Mouse (Mus musculus) CH12.LX (cell line): ENCODE measurements around the gene Sbf2. TPM values are rescaled to one million over a fixed set of nuclear protein-coding genes. Genes with fewer than 3 reads are reported as not detected.

Experiments
- DNase-seq: peaks from one replicate; pipeline ENCODE4 v3.0.0-alpha.2; 2013; ENCODE audit errors: extremely low read depth
- H3K27ac ChIP-seq: 2 replicates; pipeline ENCODE4 v1.5.1; 2012; ENCODE audit warnings: low read depth, mild to moderate bottlenecking, control low read depth, moderate library complexity; ENCODE audit not compliant: insufficient read depth
- H3K27me3 ChIP-seq: replicated peaks from 2 replicates; pipeline ENCODE3; 2012; ENCODE audit warnings: inconsistent platforms
- H3K36me3 ChIP-seq, 2 experiments: replicated peaks in 1 of 2; 2 replicates each; pipeline versions ENCODE3 to v1.6.1; 2012; ENCODE audit warnings: inconsistent platforms in 1 of 2, low read length in 1 of 2, mild to moderate bottlenecking in 1 of 2, mixed read lengths in 1 of 2, moderate library complexity in 1 of 2; ENCODE audit not compliant: control insufficient read depth in 1 of 2, insufficient read depth in 1 of 2
- H3K4me1 ChIP-seq, 2 experiments: 2 replicates each; pipeline ENCODE4 v1.6.1; 2012; ENCODE audit warnings: inconsistent platforms in 1 of 2, moderate library complexity in 1 of 2; ENCODE audit not compliant: insufficient read depth in 2 of 2, control insufficient read depth in 1 of 2
- H3K4me2 ChIP-seq: 2 replicates; pipeline ENCODE4 v1.6.1; 2012; ENCODE audit warnings: low read depth, mild to moderate bottlenecking, control low read depth; ENCODE audit not compliant: poor library complexity, insufficient read depth, severe bottlenecking
- H3K4me3 ChIP-seq, 3 experiments: fragments of 150-350 bp in 1 of 3; sonication (generic) in 1 of 3; replicated peaks in 1 of 3; 2 replicates each; pipeline versions ENCODE3 to v1.5.1; 2011 to 2012; ENCODE audit warnings: low read depth in 2 of 3, low read length in 2 of 3, mild to moderate bottlenecking in 2 of 3, moderate library complexity in 2 of 3, control low read depth in 1 of 3, improper control_type of control experiment in 1 of 3, inconsistent platforms in 1 of 3, mixed read lengths in 1 of 3; ENCODE audit not compliant: poor library complexity in 1 of 3
- H3K79me2 ChIP-seq: replicated peaks from 2 replicates; pipeline ENCODE4 v1.6.1; 2012; ENCODE audit warnings: mild to moderate bottlenecking, moderate library complexity; ENCODE audit not compliant: control insufficient read depth, poor library complexity, insufficient read depth, severe bottlenecking; ENCODE audit errors: extremely low read depth
- H3K9ac ChIP-seq: 2 replicates; pipeline ENCODE4 v1.6.1; 2012; ENCODE audit warnings: low read depth, mild to moderate bottlenecking, control low read depth, moderate library complexity; ENCODE audit not compliant: insufficient read depth
- H3K9me3 ChIP-seq: replicated peaks from 2 replicates; pipeline ENCODE3; 2012; ENCODE audit warnings: low read length, inconsistent platforms, mixed read lengths
- BHLHE40 ChIP-seq: IDR thresholded peaks from 2 replicates; pipeline ENCODE4 v1.6.1; 2011; ENCODE audit warnings: mild to moderate bottlenecking, low read depth, low read length, improper control_type of control experiment
- CHD1 ChIP-seq: IDR thresholded peaks from 2 replicates; pipeline ENCODE4 v1.6.1; 2012; ENCODE audit warnings: low read depth, low read length, improper control_type of control experiment, inconsistent platforms
- CHD2 ChIP-seq: IDR thresholded peaks from 2 replicates; pipeline ENCODE4 v1.6.1; 2011; ENCODE audit warnings: low read length, improper control_type of control experiment
- CTCF ChIP-seq, 2 experiments: IDR thresholded peaks in 1 of 2; conservative IDR thresholded peaks in 1 of 2; 2 replicates each; pipeline ENCODE4 v1.5.1; 2011 to 2012; ENCODE audit warnings: low read depth in 2 of 2, low read length in 2 of 2, improper control_type of control experiment in 1 of 2, inconsistent platforms in 1 of 2, mild to moderate bottlenecking in 1 of 2, moderate library complexity in 1 of 2
- E2F4 ChIP-seq: IDR thresholded peaks from 2 replicates; pipeline ENCODE4 v1.6.1; 2011; ENCODE audit warnings: low read depth, low read length, improper control_type of control experiment; ENCODE audit not compliant: insufficient replicate concordance
- ELF1 ChIP-seq: IDR thresholded peaks from 2 replicates; pipeline ENCODE4 v1.6.1; 2014; ENCODE audit warnings: low read depth, mild to moderate bottlenecking, inconsistent platforms, low read length, improper control_type of control experiment
- EP300 ChIP-seq: IDR thresholded peaks from 2 replicates; pipeline ENCODE4 v1.6.1; 2011; ENCODE audit warnings: low read length, improper control_type of control experiment
- ETS1 ChIP-seq: conservative IDR thresholded peaks from 2 replicates; pipeline ENCODE4 v1.6.1; 2012; ENCODE audit warnings: low read depth, mild to moderate bottlenecking, inconsistent platforms, low read length, improper control_type of control experiment, moderate library complexity
- GABPA ChIP-seq: IDR thresholded peaks from 2 replicates; pipeline ENCODE4 v1.6.1; 2012; ENCODE audit warnings: low read depth, low read length, improper control_type of control experiment, inconsistent platforms; ENCODE audit not compliant: insufficient replicate concordance
- HCFC1 ChIP-seq: IDR thresholded peaks from 2 replicates; pipeline ENCODE4 v1.6.1; 2012; ENCODE audit warnings: low read depth, mild to moderate bottlenecking, inconsistent platforms, low read length, improper control_type of control experiment
- IRF4 ChIP-seq: IDR thresholded peaks from 2 replicates; pipeline ENCODE4 v1.6.1; 2014; ENCODE audit warnings: low read depth, mild to moderate bottlenecking, inconsistent platforms, low read length, improper control_type of control experiment
- JUN ChIP-seq: IDR thresholded peaks from 2 replicates; pipeline ENCODE4 v1.6.1; 2011; ENCODE audit warnings: low read depth, mild to moderate bottlenecking, low read length, improper control_type of control experiment, moderate library complexity; ENCODE audit not compliant: insufficient read depth
- JUND ChIP-seq: conservative IDR thresholded peaks from 2 replicates; pipeline ENCODE4 v1.6.1; 2011; ENCODE audit warnings: low read depth, low read length, improper control_type of control experiment
- KAT2A ChIP-seq: IDR thresholded peaks from 2 replicates; pipeline ENCODE4 v1.6.1; 2012; ENCODE audit warnings: low read length, improper control_type of control experiment, inconsistent platforms; ENCODE audit not compliant: insufficient replicate concordance
- MAFK ChIP-seq: IDR thresholded peaks from 2 replicates; pipeline ENCODE4 v1.6.1; 2011; ENCODE audit warnings: low read length, improper control_type of control experiment; ENCODE audit not compliant: insufficient replicate concordance
- MAX ChIP-seq: IDR thresholded peaks from 2 replicates; pipeline ENCODE4 v1.6.1; 2011; ENCODE audit warnings: low read length, improper control_type of control experiment
- MAZ ChIP-seq: IDR thresholded peaks from 2 replicates; pipeline ENCODE4 v1.6.1; 2012; ENCODE audit warnings: low read depth, mild to moderate bottlenecking, inconsistent platforms, low read length, improper control_type of control experiment, moderate library complexity
- MEF2A ChIP-seq: IDR thresholded peaks from 2 replicates; pipeline ENCODE4 v1.6.1; 2014; ENCODE audit warnings: low read depth, mild to moderate bottlenecking, inconsistent platforms, low read length, improper control_type of control experiment, borderline replicate concordance
- MXI1 ChIP-seq: IDR thresholded peaks from 2 replicates; pipeline ENCODE4 v1.6.1; 2011; ENCODE audit warnings: mild to moderate bottlenecking, low read depth, low read length, improper control_type of control experiment
- MYC ChIP-seq: IDR thresholded peaks from 2 replicates; pipeline ENCODE4 v1.6.1; 2011; ENCODE audit warnings: low read depth, mild to moderate bottlenecking, improper control_type of control experiment, low read length
- NELFE ChIP-seq: IDR thresholded peaks from 2 replicates; pipeline ENCODE4 v1.6.1; 2011; ENCODE audit warnings: low read depth, low read length, improper control_type of control experiment
- NRF1 ChIP-seq: IDR thresholded peaks from 2 replicates; pipeline ENCODE4 v1.6.1; 2014; ENCODE audit warnings: low read depth, mild to moderate bottlenecking, inconsistent platforms, low read length, improper control_type of control experiment, moderate library complexity
- PAX5 ChIP-seq: IDR thresholded peaks from 2 replicates; pipeline ENCODE4 v1.6.1; 2012; ENCODE audit warnings: low read length, inconsistent platforms, mixed read lengths
- POLR2A ChIP-seq: IDR thresholded peaks from 2 replicates; pipeline ENCODE4 v1.6.1; 2011; ENCODE audit warnings: low read depth, mild to moderate bottlenecking, improper control_type of control experiment, low read length
- POLR2AphosphoS2 ChIP-seq: IDR thresholded peaks from 2 replicates; pipeline ENCODE4 v1.6.1; 2011; ENCODE audit warnings: low read depth, low read length, improper control_type of control experiment
- RAD21 ChIP-seq: IDR thresholded peaks from 2 replicates; pipeline ENCODE4 v1.6.1; 2011; ENCODE audit warnings: low read depth, mild to moderate bottlenecking, low read length, improper control_type of control experiment, moderate library complexity
- RCOR1 ChIP-seq: conservative IDR thresholded peaks from 2 replicates; pipeline ENCODE4 v1.6.1; 2012; ENCODE audit warnings: low read depth, mild to moderate bottlenecking, inconsistent platforms, low read length, improper control_type of control experiment
- SIN3A ChIP-seq: IDR thresholded peaks from 2 replicates; pipeline ENCODE4 v1.6.1; 2012; ENCODE audit warnings: low read length, improper control_type of control experiment, inconsistent platforms
- SMC3 ChIP-seq: IDR thresholded peaks from 2 replicates; pipeline ENCODE4 v1.6.1; 2011; ENCODE audit warnings: low read depth, low read length, improper control_type of control experiment
- TBP ChIP-seq: conservative IDR thresholded peaks from 2 replicates; pipeline ENCODE4 v1.6.1; 2011; ENCODE audit warnings: low read depth, low read length, improper control_type of control experiment
- TCF12 ChIP-seq: IDR thresholded peaks from 2 replicates; pipeline ENCODE4 v1.6.1; 2014; ENCODE audit warnings: low read depth, mild to moderate bottlenecking, inconsistent platforms, low read length, improper control_type of control experiment
- UBTF ChIP-seq: IDR thresholded peaks from 2 replicates; pipeline ENCODE4 v1.6.1; 2012; ENCODE audit warnings: low read depth, mild to moderate bottlenecking, inconsistent platforms, low read length, improper control_type of control experiment, moderate library complexity
- USF1 ChIP-seq: IDR thresholded peaks from 2 replicates; pipeline ENCODE4 v1.6.1; 2014; ENCODE audit warnings: low read depth, mild to moderate bottlenecking, inconsistent platforms, low read length, improper control_type of control experiment
- USF2 ChIP-seq: conservative IDR thresholded peaks from 2 replicates; pipeline ENCODE4 v1.6.1; 2011; ENCODE audit warnings: low read depth, low read length, improper control_type of control experiment
- ZC3H11A ChIP-seq: IDR thresholded peaks from 2 replicates; pipeline ENCODE4 v1.6.1; 2012; ENCODE audit warnings: low read depth, mild to moderate bottlenecking, inconsistent platforms, low read length, improper control_type of control experiment
- ZKSCAN1 ChIP-seq: IDR thresholded peaks from 2 replicates; pipeline ENCODE4 v1.6.1; 2012; ENCODE audit warnings: low read depth, inconsistent platforms, low read length, improper control_type of control experiment, borderline replicate concordance
- ZMIZ1 ChIP-seq: IDR thresholded peaks from 2 replicates; pipeline ENCODE4 v1.6.1; 2012; ENCODE audit warnings: low read depth, mild to moderate bottlenecking, inconsistent platforms, low read length, improper control_type of control experiment
- ZNF384 ChIP-seq: IDR thresholded peaks from 2 replicates; pipeline ENCODE4 v1.6.1; 2012; ENCODE audit warnings: low read depth, low read length, improper control_type of control experiment, inconsistent platforms
- dilution Hi-C: fragments of 300-500 bp; cut with MboI; formaldehyde crosslinking; loops from 2 replicates; pipeline ENCODE4 v1.14.3; 2020; ENCODE audit warnings: low sequenced_read_pairs; ENCODE audit not compliant: extremely low pct_unique_long_range_greater_than_20kb, extremely low pct_ligation_motif_present
- in situ Hi-C: fragments of 300-500 bp; cut with MboI; formaldehyde crosslinking; loops from 3 replicates; pipeline ENCODE4 v1.14.3; 2019; ENCODE audit warnings: low sequenced_read_pairs, low pct_ligation_motif_present, low pct_unique_long_range_greater_than_20kb, mixed read lengths
- polyA plus RNA-seq: library from polyadenylated mRNA; unstranded; fragments of >175 nt; gene quantifications from 2 replicates; pipeline ENCODE4 v1.2.1, GENCODE M21; 2012; ENCODE audit warnings: low read depth; ENCODE audit not compliant: insufficient read length
- total RNA-seq, 2 experiments: library from RNA; depleted of rRNA; stranded (reverse); fragments of 300-350 nt in 1 of 2; fragments of >200 nt in 1 of 2; gene quantifications; 2 replicates each; pipeline ENCODE4 v1.2.3; 2012 to 2014

Gene Sbf2
- total and polyA plus RNA-seq, 3 experiments: 9.5 to 21.5 (median 11.4) TPM

DNA sequence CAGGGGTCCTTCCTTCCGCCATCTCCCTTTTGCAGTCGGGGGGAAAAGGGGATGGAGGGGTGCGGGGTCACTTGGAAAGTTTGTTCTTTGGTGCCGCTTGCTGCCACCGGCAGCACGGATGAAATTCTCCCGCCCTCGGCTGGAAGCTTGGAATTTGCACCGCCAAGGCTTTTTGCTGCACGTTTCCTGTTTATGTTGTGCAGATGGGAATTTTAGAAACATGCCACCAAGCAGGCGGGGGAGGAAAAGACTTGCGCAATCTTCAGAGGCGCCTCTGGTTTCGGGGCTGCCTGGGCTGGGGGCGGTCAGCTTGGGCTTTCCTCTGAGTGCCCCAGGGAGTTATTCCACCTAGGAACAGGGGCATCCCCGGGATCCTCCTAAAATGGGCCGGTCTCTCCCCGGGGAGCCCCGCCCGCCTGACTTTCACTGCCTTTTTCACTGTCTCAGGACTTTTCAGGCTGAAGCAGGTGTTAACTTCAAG is 469 bp upstream of the Sbf2 start:
- no peaks in the 10 kb centered on the region for H3K36me3 ChIP-seq
- H3K27ac ChIP-seq: no peak overlapping the region
- in situ Hi-C loops (no loop called here), dilution Hi-C loops (no loop called here)
- H3K4me1 ChIP-seq: peaks cover 6 to 34% of the 10 kb centered on the region in 2 experiments
- peaks cover 18% of the 10 kb centered on the region for H3K27me3 ChIP-seq
- peak overlapping the region; percentile 80 for H3K9ac ChIP-seq
- DNase-seq: no peak
- H3K9me3 ChIP-seq: peaks cover 2% of the 10 kb centered on the region
- H3K4me3 ChIP-seq: peak overlapping the region; percentile 37 to 87 (median 84)
- H3K79me2 ChIP-seq: 0 out of 2 replicates have a peak, but pooled peaks cover 4% of the 10 kb centered on the region
- TF ChIP-seq MAFK (0 out of 2 replicates have a peak, but pooled peaks have one; percentile 38), E2F4 (no peak), ETS1 (peak; percentile 62), ELF1 (no peak), MEF2A (peak; percentile 25; the same call in 1 of the 2 replicates), MYC (no peak), PAX5 (no peak), NRF1 (no peak), JUND (no peak), CTCF (conservative IDR thresholded peaks at IDR 0.05 in 1 of 2, IDR thresholded peaks at IDR 0.05 in 1 of 2; ENCODE audit: low read depth in 2 of 2, low read length in 2 of 2) (no peak), ZC3H11A (no peak), CHD1 (no peak), ZMIZ1 (no peak), ZNF384 (no peak), USF1 (no peak), SIN3A (no peak; the same call in 1 of the 2 replicates), MAX (no peak), ZKSCAN1 (no peak), POLR2AphosphoS2 (no peak), RAD21 (no peak), EP300 (0 out of 2 replicates have a peak, but pooled peaks have one; percentile 6), SMC3 (no peak), TCF12 (peak; percentile 39; the same call in 1 of the 2 replicates), HCFC1 (no peak), MAZ (no peak), CHD2 (0 out of 2 replicates have a peak, but pooled peaks have one; percentile 23), MXI1 (no peak; the same call in 1 of the 2 replicates), POLR2A (no peak; the same call in 1 of the 2 replicates), TBP (no peak), GABPA (no peak), JUN (no peak), UBTF (no peak), RCOR1 (no peak), NELFE (no peak), USF2 (no peak), KAT2A (no peak), IRF4 (0 out of 2 replicates have a peak, but pooled peaks have one; percentile 62), BHLHE40 (peak; percentile 52)
- H3K4me2 ChIP-seq: peak overlapping the region; percentile 93
